Mouse (Mus musculus): ENCODE data around the gene Kcnh6.
A peak's percentile ranks its signal among the peaks of the same experiment; 100 is the strongest.

The Kcnh6 gene

GRCm38 (mm10) chr11:106007821-106008220 is at the start of gene Kcnh6:
Kcnh6 (plus strand) TSS chr11:106008124.
- peak; percentile 76 to 90 for DNase-seq

GRCm38 (mm10) chr11:105958566-105958965 is 49.4 kb upstream of the Kcnh6 start:
- DNase-seq, result no peak

- no peak for DNase-seq
Observed at GRCm38 (mm10) chr11:105959355-105959754, 48.6 kb upstream of the Kcnh6 start.

- DNase-seq, result no peak
Observed at GRCm38 (mm10) chr11:105964691-105965090, 43.2 kb upstream of the Kcnh6 start.

GRCm38 (mm10) chr11:105966288-105966687 is 41.6 kb upstream of the Kcnh6 start:
- DNase-seq, result no peak

GRCm38 (mm10) chr11:105967741-105968574 is 40.0 kb upstream of the Kcnh6 start, which contains the start of gene Ace:
Ace (plus strand) TSS chr11:105967945.
- DNase-seq, result peak; percentile 67 to 84

GRCm38 (mm10) chr11:105968948-105969347 is 39.0 kb upstream of the Kcnh6 start:
- DNase-seq, result no peak

GRCm38 (mm10) chr11:105969516-105969915 is 38.4 kb upstream of the Kcnh6 start:
- peak; percentile 57 to 90 for DNase-seq

- DNase-seq, result peak; percentile 81 to 84
Observed at GRCm38 (mm10) chr11:105974593-105974992, 33.3 kb upstream of the Kcnh6 start.

GRCm38 (mm10) chr11:105975050-105975449 is 32.9 kb upstream of the Kcnh6 start:
- peak; percentile 16 to 59 for DNase-seq

- peak; percentile 25 to 46 for DNase-seq
Observed at GRCm38 (mm10) chr11:105975636-105976035, 32.3 kb upstream of the Kcnh6 start.

- no peak for DNase-seq
Observed at GRCm38 (mm10) chr11:105978232-105978631, 29.7 kb upstream of the Kcnh6 start.

GRCm38 (mm10) chr11:105978634-105979033 is 29.3 kb upstream of the Kcnh6 start:
- no peak for DNase-seq

GRCm38 (mm10) chr11:105984452-105984851 is 23.5 kb upstream of the Kcnh6 start:
- no peak for DNase-seq

- DNase-seq, result no peak
Observed at GRCm38 (mm10) chr11:105987446-105987845, 20.5 kb upstream of the Kcnh6 start.

GRCm38 (mm10) chr11:105989446-105989845 is 18.5 kb upstream of the Kcnh6 start:
- no peak for DNase-seq

- DNase-seq, result peak; percentile 44 to 53
Observed at GRCm38 (mm10) chr11:105990231-105990630, 17.7 kb upstream of the Kcnh6 start.

GRCm38 (mm10) chr11:105994375-105994774 is 13.5 kb upstream of the Kcnh6 start, which contains the start of gene Ace3:
Ace3 (plus strand) TSS chr11:105994675.
- no peak for DNase-seq

GRCm38 (mm10) chr11:106000062-106000461 is 7.9 kb upstream of the Kcnh6 start:
- no peak for DNase-seq

GRCm38 (mm10) chr11:106001718-106002117 is 6.2 kb upstream of the Kcnh6 start:
- DNase-seq, result peak; percentile 49 to 53

GRCm38 (mm10) chr11:106004576-106004975 is 3.3 kb upstream of the Kcnh6 start:
- DNase-seq, result peak; percentile 72 to 83

GRCm38 (mm10) chr11:106005970-106006369 is 2.0 kb upstream of the Kcnh6 start:
- DNase-seq, result peak; percentile 89 to 93

GRCm38 (mm10) chr11:106012711-106013110 is 4.8 kb downstream of the Kcnh6 start:
- DNase-seq, result no peak

- peak; percentile 37 to 76 for DNase-seq
Observed at GRCm38 (mm10) chr11:106013556-106014225, 5.8 kb downstream of the Kcnh6 start.

Measured in kidney, postnatal 36 days (tissue).